Mouse (Mus musculus) limb, embryonic 13.5 days (tissue): Measurements from ENCODE around the gene Sf1. TPM values are rescaled to one million over a fixed set of nuclear protein-coding genes. Genes with fewer than 3 reads are reported as not detected.
A peak's percentile ranks its signal among the peaks of the same experiment; 100 is the strongest.

Source experiments
- ATAC-seq: fragments of 200-750 bp; cut with Nextera tagmentation; 2 replicates; pipeline ENCODE4 v1.8.0; 2017; ENCODE audit warnings: low read depth, moderate number of reproducible peaks, moderate TSS enrichment; ENCODE audit not compliant: low FRiP score
- H3K27ac ChIP-seq: fragments of 300-500 bp; sonication (generic); 2 replicates; pipeline ENCODE4 v1.5.1; 2015; ENCODE audit warnings: inconsistent platforms, mild to moderate bottlenecking, moderate library complexity
- H3K27me3 ChIP-seq: fragments of 300-500 bp; sonication (generic); 2 replicates; pipeline ENCODE4 v1.6.1; 2015; ENCODE audit warnings: mild to moderate bottlenecking, inconsistent platforms
- H3K36me3 ChIP-seq: fragments of 300-500 bp; sonication (generic); 2 replicates; pipeline ENCODE4 v1.6.1; 2015; ENCODE audit warnings: inconsistent platforms, mild to moderate bottlenecking, moderate library complexity
- H3K4me1 ChIP-seq: fragments of 300-500 bp; sonication (generic); 2 replicates; pipeline ENCODE4 v1.6.1; 2015; ENCODE audit warnings: inconsistent platforms
- H3K4me2 ChIP-seq: fragments of 300-500 bp; sonication (generic); replicated peaks from 2 replicates; pipeline ENCODE4 v1.6.1; 2015; ENCODE audit warnings: inconsistent platforms, mild to moderate bottlenecking, moderate library complexity
- H3K4me3 ChIP-seq: fragments of 300-500 bp; sonication (generic); 2 replicates; pipeline ENCODE4 v1.5.1; 2015; ENCODE audit warnings: moderate library complexity, mild to moderate bottlenecking, inconsistent platforms
- H3K9ac ChIP-seq: fragments of 300-500 bp; sonication (generic); 2 replicates; pipeline ENCODE4 v1.6.1; 2015; ENCODE audit warnings: mild to moderate bottlenecking, inconsistent platforms
- H3K9me3 ChIP-seq: fragments of 300-500 bp; sonication (generic); 2 replicates; pipeline ENCODE4 v1.6.1; 2016; ENCODE audit warnings: inconsistent platforms
- WGBS: fragments of 180-500 bp; shearing (Covaris S2); methylation state at CpG from one replicate; pipeline ENCODE4 v1.1.7; 2015; 5-methylcytosine and 5-hydroxymethylcytosine counted together
- microRNA-seq: library from miRNA; unstranded; fragments of <30 nt; microRNA quantifications from one replicate; pipeline ENCODE4, GENCODE M21; 2016
- polyA plus RNA-seq: library from polyadenylated mRNA; unstranded; fragments of >200 nt; fragmentation: Nextera tagmentation; extraction: Ambion mirVana; gene quantifications from 2 replicates; pipeline ENCODE4 v1.2.1, GENCODE M21; 2015

The Sf1 gene
- polyA plus RNA-seq, 1 experiment from 2014 or later = 148 TPM

- Histone ChIP-seq H3K9ac (no peak overlapping the region), H3K27me3 (peaks cover 96% of the 10 kb centered on the region), H3K27ac (no peak overlapping the region), H3K36me3 (no peaks in the 10 kb centered on the region), H3K4me1 (peaks cover 21% of the 10 kb centered on the region), H3K9me3 (no peaks in the 10 kb centered on the region), H3K4me3 (no peak overlapping the region), H3K4me2 (no peak overlapping the region)
- WGBS = 51% methylated on average over 9 of the region's 9 CpGs
- no peak for ATAC-seq
Measured at GRCm38 (mm10) chr19:6419805-6420310, 56.4 kb downstream of the Sf1 start.

GRCm38 (mm10) chr19:6420481-6421210, 57.2 kb downstream of the Sf1 start:
- no peak overlapping the region for H3K27ac ChIP-seq
- no peak overlapping the region for H3K9ac ChIP-seq
- H3K36me3 ChIP-seq = no peaks in the 10 kb centered on the region
- no peak overlapping the region for H3K4me2 ChIP-seq
- peaks cover 98% of the 10 kb centered on the region for H3K27me3 ChIP-seq
- no peak for ATAC-seq
- WGBS = 59% methylated on average over 19 of the region's 19 CpGs
- no peak overlapping the region for H3K4me3 ChIP-seq
- H3K4me1 ChIP-seq = peaks cover 21% of the 10 kb centered on the region
- no peaks in the 10 kb centered on the region for H3K9me3 ChIP-seq

GRCm38 (mm10) chr19:6421211-6421590, 57.7 kb downstream of the Sf1 start:
- 74% methylated on average over 9 of the region's 9 CpGs for WGBS
- no peak for ATAC-seq

GRCm38 (mm10) chr19:6422014-6422413, 58.5 kb downstream of the Sf1 start:
- H3K9me3 ChIP-seq = no peaks in the 10 kb centered on the region
- peaks cover 100% of the 10 kb centered on the region for H3K27me3 ChIP-seq
- H3K36me3 ChIP-seq = no peaks in the 10 kb centered on the region
- no peak for ATAC-seq
- H3K27ac ChIP-seq = no peak overlapping the region
- WGBS = 59% methylated on average over 7 of the region's 7 CpGs
- H3K4me1 ChIP-seq = 0 out of 2 replicates have a peak, but pooled peaks cover 12% of the 10 kb centered on the region
- H3K9ac ChIP-seq = no peak overlapping the region
- no peak overlapping the region for H3K4me3 ChIP-seq
- no peak overlapping the region for H3K4me2 ChIP-seq

More at GRCm38 (mm10) chr19:6421211-6421590, 57.7 kb downstream of the Sf1 start:
- H3K9me3 ChIP-seq = no peaks in the 10 kb centered on the region
- no peaks in the 10 kb centered on the region for H3K36me3 ChIP-seq
- no peak overlapping the region for H3K4me3 ChIP-seq
- no peak overlapping the region for H3K9ac ChIP-seq
- H3K27me3 ChIP-seq = peaks cover 100% of the 10 kb centered on the region
- no peak overlapping the region for H3K27ac ChIP-seq
- peaks cover 16% of the 10 kb centered on the region for H3K4me1 ChIP-seq
- H3K4me2 ChIP-seq = no peak overlapping the region

- H3K9me3 ChIP-seq = no peaks in the 10 kb centered on the region
Measured at GRCm38 (mm10) chr19:6423241-6423640, 59.8 kb downstream of the Sf1 start.

GRCm38 (mm10) chr19:6424137-6424881, 60.8 kb downstream of the Sf1 start:
- no peaks in the 10 kb centered on the region for H3K36me3 ChIP-seq
- no peak overlapping the region for H3K9ac ChIP-seq
- no peak overlapping the region for H3K4me3 ChIP-seq
- no peak overlapping the region for H3K4me2 ChIP-seq
- H3K9me3 ChIP-seq = no peaks in the 10 kb centered on the region
- WGBS = 57% methylated on average over 8 of the region's 8 CpGs
- H3K27me3 ChIP-seq = peaks cover 100% of the 10 kb centered on the region
- H3K27ac ChIP-seq = no peak overlapping the region
- peaks cover 17% of the 10 kb centered on the region for H3K4me1 ChIP-seq
- no peak for ATAC-seq

More at GRCm38 (mm10) chr19:6423241-6423640, 59.8 kb downstream of the Sf1 start:
- Histone ChIP-seq H3K27ac (no peak overlapping the region), H3K4me1 (peaks cover 16% of the 10 kb centered on the region), H3K9ac (no peak overlapping the region), H3K27me3 (peaks cover 100% of the 10 kb centered on the region), H3K4me2 (no peak overlapping the region), H3K36me3 (no peaks in the 10 kb centered on the region), H3K4me3 (no peak overlapping the region)
- 79% methylated on average over 16 of the region's 16 CpGs for WGBS
- ATAC-seq = no peak

- no peaks in the 10 kb centered on the region for H3K36me3 ChIP-seq
- H3K4me1 ChIP-seq = peaks cover 17% of the 10 kb centered on the region
- H3K27me3 ChIP-seq = peaks cover 100% of the 10 kb centered on the region
- H3K27ac ChIP-seq = no peak overlapping the region
- H3K4me2 ChIP-seq = no peak overlapping the region
- no peaks in the 10 kb centered on the region for H3K9me3 ChIP-seq
- H3K4me3 ChIP-seq = no peak overlapping the region
- 44% methylated on average over 4 of the region's 5 CpGs for WGBS
- H3K9ac ChIP-seq = no peak overlapping the region
- ATAC-seq = no peak
Measured at GRCm38 (mm10) chr19:6425595-6425994, 62.1 kb downstream of the Sf1 start.

GRCm38 (mm10) chr19:6426703-6427500, 63.4 kb downstream of the Sf1 start:
- Histone ChIP-seq H3K4me2 (no peak overlapping the region), H3K4me1 (peaks cover 17% of the 10 kb centered on the region), H3K4me3 (0 out of 2 replicates have a peak overlapping the region, but pooled peaks have one; percentile 41), H3K27ac (no peak overlapping the region), H3K36me3 (no peaks in the 10 kb centered on the region), H3K9me3 (no peaks in the 10 kb centered on the region), H3K27me3 (peaks cover 98% of the 10 kb centered on the region), H3K9ac (no peak overlapping the region)
- ATAC-seq = no peak
- 17% methylated on average over 13 of the region's 13 CpGs for WGBS

Small RNA genes lying within 50 kb of the gene (microRNA-seq; reads per million reads assigned to microRNA genes)
- gene Mir6989 = not detected

Other genes with a start within 250 kb of the Sf1 start
- 42.9 and 44.0 TPM in 2 replicates for gene Sac3d1, start 245.0 kb upstream of the Sf1 start, polyA plus RNA-seq
- gene Snx15, start 235.4 kb upstream of the Sf1 start, polyA plus RNA-seq = 33.0 and 33.7 TPM in 2 replicates
- not detected in 2 replicates for gene Batf2, start 222.7 kb upstream of the Sf1 start, polyA plus RNA-seq
- gene Arl2, start 222.1 kb upstream of the Sf1 start, polyA plus RNA-seq = 88.7 and 90.4 TPM in 2 replicates
- not detected in 2 replicates for gene Majin, start 179.3 kb upstream of the Sf1 start, polyA plus RNA-seq
- 3.1 and 4.2 TPM in 2 replicates for gene Gpha2, start 137.3 kb upstream of the Sf1 start, polyA plus RNA-seq
- 23.9 and 29.0 TPM in 2 replicates for gene Ppp2r5b, start 127.8 kb upstream of the Sf1 start, polyA plus RNA-seq
- 8.6 and 10.7 TPM in 2 replicates for gene Atg2a, start 122.0 kb upstream of the Sf1 start, polyA plus RNA-seq
- 73.1 and 82.9 TPM in 2 replicates for gene Ehd1, start 87.0 kb upstream of the Sf1 start, polyA plus RNA-seq
- 0.52 and 0.70 TPM in 2 replicates for gene Cdc42bpg, start 57.2 kb upstream of the Sf1 start, polyA plus RNA-seq
- 88.7 and 97.6 TPM in 2 replicates for gene Men1, start 28.7 kb upstream of the Sf1 start, polyA plus RNA-seq
- 11.8 and 15.5 TPM in 2 replicates for gene Map4k2, start 22.6 kb upstream of the Sf1 start, polyA plus RNA-seq
- 13.2 and 14.4 TPM in 2 replicates for gene Pygm, start 20.7 kb downstream of the Sf1 start, polyA plus RNA-seq
- gene Rasgrp2, start 35.6 kb downstream of the Sf1 start, polyA plus RNA-seq = 15.2 and 17.7 TPM in 2 replicates
- 1.5 and 1.6 TPM in 2 replicates for gene Nrxn2, start 55.0 kb downstream of the Sf1 start, polyA plus RNA-seq
- not detected in 2 replicates for gene Slc22a12, start 179.3 kb downstream of the Sf1 start, polyA plus RNA-seq